Comparison of ENCODE assay signal across 9 mouse cellular contexts in genomic region chr9:67137681-67138080, GRCm38 (mm10).
DNase-seq lines count a peak whose midpoint lies in the region; ATAC-seq and TF ChIP-seq lines count a peak whose summit lies in the region.
"Had no signal": no experiment of that assay in that cellular context is flagged by ENCODE, and none has a peak within 500 bp of the region (broad histone marks: within the 10 kb centered on the region; RNA-seq: fewer than 3 reads in every experiment).

No protein-coding gene starts in this region.

- H3K9me3 ChIP-seq in hindbrain, postnatal 0 days (ENCODE audit: low read length), result no peaks in the 10 kb centered on the region
- H3K9me3 ChIP-seq in limb, embryonic 12.5 days, result no peaks in the 10 kb centered on the region
- H3K9me3 ChIP-seq: heart, embryonic 15.5 days had no signal

- H3K9ac ChIP-seq in hindbrain, postnatal 0 days (replicated peaks; ENCODE audit: low read length), result no peak overlapping the region
- no peak overlapping the region for H3K9ac ChIP-seq in limb, embryonic 12.5 days (replicated peaks)
- H3K9ac ChIP-seq: heart, embryonic 15.5 days had no signal

- no peaks in the 10 kb centered on the region for H3K27me3 ChIP-seq in hindbrain, postnatal 0 days (ENCODE audit: insufficient read depth, low read length)
- 0 out of 2 replicates have a peak, but pooled peaks cover 2% of the 10 kb centered on the region for H3K27me3 ChIP-seq in limb, embryonic 12.5 days
- H3K27me3 ChIP-seq: heart, embryonic 15.5 days had no signal

- DNase-seq in layer of hippocampus, adult 11-12 months (ENCODE audit: low spot score), result peak; percentile 31
- no peak for DNase-seq in layer of hippocampus, postnatal 25 days (ENCODE audit: extremely low spot score in 1 of 2, low spot score in 1 of 2)
- DNase-seq in adrenal gland, postnatal 36 days, result peak; percentile 8 to 30
- DNase-seq in hindbrain, postnatal 0 days (ENCODE audit: low spot score), result peak; percentile 39
- DNase-seq in lung, postnatal 36 days, result no peak
- no peak for DNase-seq in B cell, adult 2 months
- DNase-seq in thymus, postnatal 4 days, result no peak

- TF ChIP-seq CTCF in hindbrain, postnatal 0 days (IDR thresholded peaks at IDR 0.05; ENCODE audit: low read depth), result no peak

- H3K27ac ChIP-seq in hindbrain, postnatal 0 days, result peak overlapping the region; percentile 58
- peak overlapping the region; percentile 84 for H3K27ac ChIP-seq in limb, embryonic 12.5 days
- H3K27ac ChIP-seq: heart, embryonic 15.5 days had no signal

- H3K4me1 ChIP-seq in hindbrain, postnatal 0 days (ENCODE audit: insufficient read depth, low read length), result peaks cover 7% of the 10 kb centered on the region; the same call in 1 of the 2 replicates
- H3K4me1 ChIP-seq in limb, embryonic 12.5 days (replicated peaks), result peaks cover 31% of the 10 kb centered on the region

- no peak overlapping the region for H3K4me3 ChIP-seq in hindbrain, postnatal 0 days (ENCODE audit: low read length)
- no peak overlapping the region for H3K4me3 ChIP-seq in limb, embryonic 12.5 days (replicated peaks)
- H3K4me3 ChIP-seq: heart, embryonic 15.5 days had no signal

- no peak for ATAC-seq in hindbrain, postnatal 0 days
- ATAC-seq in limb, embryonic 12.5 days (ENCODE audit: insufficient number of reproducible peaks, insufficient read depth, low FRiP score, low TSS enrichment, low read depth), result no peak

- H3K36me3 ChIP-seq in hindbrain, postnatal 0 days (ENCODE audit: insufficient read depth, low read length), result no peaks in the 10 kb centered on the region
- no peaks in the 10 kb centered on the region for H3K36me3 ChIP-seq in limb, embryonic 12.5 days
- H3K36me3 ChIP-seq: heart, embryonic 15.5 days had no signal

- H3K4me2 ChIP-seq in hindbrain, postnatal 0 days (ENCODE audit: low read depth, low read length), result no peak overlapping the region
- H3K4me2 ChIP-seq in limb, embryonic 12.5 days, result no peak overlapping the region; the same call in 1 of the 2 replicates
- H3K4me2 ChIP-seq: heart, embryonic 15.5 days had no signal

- 48% methylated on average over 5 of the region's 5 CpGs for WGBS in hindbrain, postnatal 0 days
- WGBS in limb, embryonic 12.5 days, result 23% methylated on average over 5 of the region's 5 CpGs

Comparison
In these comparisons a context has a peak if more than half of its experiments do, and no peak if none do; other contexts are left out.
1. DNase-seq: peak in layer of hippocampus, adult 11-12 months (single experiment), adrenal gland, postnatal 36 days (2 of 2) and hindbrain, postnatal 0 days (single experiment); none in layer of hippocampus, postnatal 25 days (0 of 2), lung, postnatal 36 days (single experiment), B cell, adult 2 months (0 of 2) and thymus, postnatal 4 days (single experiment).